Mouse (Mus musculus) megakaryocyte-erythroid progenitor cell, adult 5-6 weeks (primary cell): Measurements from ENCODE around the gene Tmem190. TPM values are rescaled to one million over a fixed set of nuclear protein-coding genes. Genes with fewer than 3 reads are reported as not detected.
"Not testable (repeated sequence)": the region's sequence is repeated elsewhere in the genome, so short reads cannot be mapped to it uniquely, and the experiment has no call there.

Experiments used
- ATAC-seq: replicated peaks from 2 replicates; pipeline ENCODE4 v1.8.0; 2016; ENCODE audit warnings: mild to moderate bottlenecking, inconsistent platforms; ENCODE audit not compliant: severe bottlenecking, poor library complexity, low FRiP score, low TSS enrichment
- total RNA-seq, 2 experiments: library from RNA; stranded (forward) in 1 of 2; stranded (reverse) in 1 of 2; fragments of 200-1000, 215-1000 nt in 1 of 2; fragments of >200 nt in 1 of 2; fragmentation: Nextera tagmentation in 1 of 2; gene quantifications; 2 replicates each; pipeline ENCODE4 v1.2.3; 2014 to 2017

Tmem190 gene
- total RNA-seq, 2 experiments from 2014 or later = not detected

DNA sequence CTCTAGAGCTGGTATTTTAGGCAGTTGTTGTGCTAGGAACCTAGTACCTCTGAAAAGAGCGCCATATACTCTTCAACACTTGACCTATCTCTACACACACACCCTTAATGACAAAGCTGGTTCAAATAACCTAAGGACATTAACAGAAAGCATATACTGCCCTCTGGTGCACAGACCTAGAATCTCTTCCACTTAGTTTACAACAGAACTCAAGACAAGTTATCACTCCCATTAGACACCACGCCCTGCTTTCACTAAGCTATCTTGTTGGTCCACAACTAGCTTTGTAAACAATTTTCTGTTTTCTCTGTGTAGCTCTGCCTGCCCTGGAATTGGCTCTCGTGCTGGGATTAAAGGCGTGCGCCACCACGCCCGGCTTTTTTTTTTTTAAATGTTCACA lies 24.0 kb downstream of the Tmem190 start:
- ATAC-seq = peak; percentile 88

DNA sequence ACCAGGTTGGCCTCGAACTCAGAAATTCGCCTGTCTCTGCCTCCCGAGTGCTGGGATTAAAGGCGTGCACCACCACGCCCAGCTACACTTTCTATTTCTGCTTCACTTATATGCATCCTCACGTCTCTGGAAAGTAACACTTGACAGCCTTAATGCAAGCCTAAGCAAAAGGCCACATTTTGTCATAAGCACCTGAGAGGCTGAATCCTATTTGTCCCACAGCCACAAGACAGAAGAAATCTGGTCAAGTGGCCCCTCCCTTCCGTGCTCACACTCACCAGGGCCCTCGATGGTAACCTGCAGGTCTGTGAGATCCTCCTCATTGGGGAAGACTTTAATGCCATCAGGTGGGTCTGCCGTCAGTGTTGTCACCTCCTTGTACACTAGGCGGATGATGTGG lies 28.4 kb downstream of the Tmem190 start:
- not testable (repeated sequence) for ATAC-seq

GRCm38 (mm10) chr7:4811842-4812302 lies 29.1 kb downstream of the Tmem190 start:
- ATAC-seq = peak; percentile 3; the same call in 1 of the 2 replicates

DNA sequence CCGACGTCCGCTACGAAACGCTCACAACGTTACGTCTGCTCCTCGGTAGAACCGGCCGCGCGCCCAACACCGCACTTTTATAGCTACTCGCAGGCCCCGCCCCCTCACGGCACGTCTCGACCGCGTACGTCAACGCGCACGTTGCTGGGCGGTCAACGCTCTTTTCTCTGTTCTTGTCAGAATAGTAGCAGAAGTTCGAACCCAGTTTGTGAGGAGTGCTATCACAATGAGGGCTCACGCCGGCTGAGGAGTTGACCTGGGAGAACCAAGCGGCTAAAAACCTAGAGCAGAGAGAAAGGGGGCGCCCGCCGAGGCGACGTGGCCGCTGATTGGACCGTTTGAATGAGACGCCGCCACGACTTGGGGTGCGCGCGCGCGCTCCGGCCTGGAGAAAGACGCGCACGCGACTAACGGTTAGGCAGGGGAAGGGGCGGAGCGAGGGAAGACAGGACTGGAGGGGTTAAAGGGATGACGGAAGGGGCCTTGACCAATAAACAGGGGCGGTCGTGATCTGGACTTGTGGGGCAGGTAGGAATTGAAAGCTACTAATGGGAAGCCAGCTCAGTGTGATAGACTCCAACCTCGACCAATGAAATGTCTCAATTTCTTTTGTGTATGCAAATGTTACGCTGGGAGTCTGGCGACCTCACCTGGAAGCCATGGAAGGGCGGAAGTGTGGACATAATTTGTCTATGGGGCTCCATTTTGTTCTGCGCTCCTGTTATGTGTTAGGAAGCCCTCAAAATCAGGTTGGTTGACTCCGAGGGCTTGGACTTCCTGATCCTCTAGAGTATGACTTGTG lies 29.8 kb downstream of the Tmem190 start, which contains the start of gene Ube2s:
Gene Ube2s, minus strand, starts transcription at position 288 of the 802 bp plus-strand sequence.
- peak; percentile 96 for ATAC-seq

DNA sequence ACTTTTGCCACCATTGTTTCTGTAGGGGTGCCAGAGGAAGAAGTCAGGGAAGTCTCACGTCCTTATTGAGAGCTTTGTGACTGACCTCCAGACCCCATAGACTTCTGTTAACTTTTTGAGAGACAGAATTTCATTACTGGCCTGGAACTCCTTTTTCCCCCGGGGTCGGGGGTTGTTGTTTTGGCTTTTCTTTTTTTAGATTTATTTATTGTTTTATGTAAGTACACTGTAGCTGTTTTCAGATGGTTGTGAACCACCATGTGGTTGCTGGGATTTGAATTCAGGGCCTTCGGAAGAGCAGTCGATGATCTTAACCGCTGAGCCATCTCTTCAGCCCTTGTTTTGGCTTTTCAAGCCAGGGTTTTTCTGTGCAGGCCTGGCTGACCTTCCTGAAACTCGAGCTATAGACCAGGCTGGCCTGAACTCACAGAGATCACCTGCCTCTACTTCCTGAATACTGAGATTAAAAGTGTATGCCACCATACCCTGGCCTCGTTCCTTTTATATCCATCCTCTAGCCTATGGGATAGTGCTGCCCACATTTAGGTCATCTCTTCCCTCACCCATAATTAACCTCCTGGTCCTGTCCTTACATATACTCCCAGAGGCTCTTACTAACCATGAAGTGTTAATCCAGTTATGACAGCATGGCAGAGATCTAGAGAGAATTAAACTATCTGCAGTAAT lies 30.5 kb downstream of the Tmem190 start:
- ATAC-seq = no peak

DNA sequence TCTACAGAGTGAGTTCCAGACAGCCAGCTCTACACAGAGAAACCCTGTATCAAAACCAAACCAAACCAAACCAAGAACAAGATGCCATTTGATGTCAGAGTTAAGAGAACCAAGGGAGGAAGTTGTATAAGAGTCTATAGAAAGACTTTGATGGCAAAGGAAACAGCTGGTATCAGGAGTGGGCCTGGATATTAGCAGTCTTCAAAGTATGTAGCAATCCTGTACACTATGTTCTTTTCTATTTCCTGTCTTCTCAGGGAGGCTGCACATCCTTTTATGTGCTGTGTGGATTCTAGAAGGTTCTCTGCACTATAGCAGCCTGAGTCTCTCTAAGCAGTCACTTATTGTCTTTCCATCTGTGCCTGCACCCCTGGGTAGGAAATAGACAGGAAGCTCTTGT lies 33.8 kb downstream of the Tmem190 start:
- ATAC-seq = no peak

DNA sequence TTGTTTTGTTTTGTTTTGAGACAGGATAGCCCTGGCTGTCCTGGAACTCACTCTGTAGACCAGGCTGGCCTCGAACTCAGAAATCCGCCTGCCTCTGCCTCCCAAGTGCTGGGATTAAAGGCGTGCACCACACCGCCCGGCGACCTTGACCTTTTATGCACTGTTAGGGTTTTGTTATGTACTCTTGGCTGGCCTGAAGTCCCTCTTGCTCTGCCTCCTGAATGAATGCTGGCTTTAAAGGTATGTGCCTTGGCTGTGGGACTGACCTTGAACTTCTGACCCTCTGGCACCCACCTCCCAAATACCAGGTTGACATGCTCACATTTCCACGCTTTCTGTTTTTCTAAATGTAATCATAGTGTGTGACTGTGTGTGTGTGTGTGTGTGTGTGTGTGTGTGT lies 38.2 kb downstream of the Tmem190 start:
- not testable (repeated sequence) for ATAC-seq

DNA sequence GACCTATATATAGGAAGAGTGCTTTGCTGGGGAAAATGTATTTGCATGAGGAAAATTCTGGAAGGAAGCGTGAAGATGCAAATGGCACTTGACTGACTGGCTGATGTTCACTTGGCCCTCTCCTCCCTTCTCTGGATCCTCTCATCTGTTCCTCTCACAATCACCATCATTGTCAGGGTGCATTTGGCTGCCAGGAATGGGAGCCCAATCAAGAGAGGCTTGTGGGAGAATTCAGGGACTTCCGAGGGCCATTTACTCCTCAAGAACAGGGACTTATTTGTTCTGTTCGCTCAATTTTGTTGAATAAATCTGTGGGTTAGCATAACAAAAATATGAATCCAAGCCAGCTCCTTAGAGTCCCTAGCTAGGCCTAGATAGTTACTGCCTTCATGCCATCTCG lies 39.0 kb downstream of the Tmem190 start:
- no peak for ATAC-seq

- ATAC-seq = no peak
Measured at GRCm38 (mm10) chr7:4822162-4822907, 39.6 kb downstream of the Tmem190 start.

GRCm38 (mm10) chr7:4825365-4825764 lies 42.6 kb downstream of the Tmem190 start:
- no peak for ATAC-seq

GRCm38 (mm10) chr7:4830476-4830875 lies 47.7 kb downstream of the Tmem190 start:
- ATAC-seq = no peak

Other genes starting within 250 kb of the Tmem190 start
- 0.42 TPM in 1 of 2 replicates, not detected in the other for gene Syt5, start 235.4 kb upstream of the Tmem190 start, total RNA-seq (2014; fragmentation: Nextera tagmentation)
- not detected in 2 replicates for gene Syt5, start 235.4 kb upstream of the Tmem190 start, total RNA-seq (2017)
- gene Ptprh, start 178.9 kb upstream of the Tmem190 start, total RNA-seq (2014; fragmentation: Nextera tagmentation) = not detected in 2 replicates
- gene Ptprh, start 178.9 kb upstream of the Tmem190 start, total RNA-seq (2017) = 0.46 TPM in 1 of 2 replicates, not detected in the other
- gene Tmem86b, start 151.5 kb upstream of the Tmem190 start, total RNA-seq (2014; fragmentation: Nextera tagmentation) = 17.6 and 19.4 TPM in 2 replicates
- gene Tmem86b, start 151.5 kb upstream of the Tmem190 start, total RNA-seq (2017) = 7.7 and 15.6 TPM in 2 replicates
- gene Ppp6r1, start 123.9 kb upstream of the Tmem190 start, total RNA-seq (2014; fragmentation: Nextera tagmentation) = 81.4 and 118 TPM in 2 replicates
- 82.5 and 90.9 TPM in 2 replicates for gene Ppp6r1, start 123.9 kb upstream of the Tmem190 start, total RNA-seq (2017)
- gene Hspbp1, start 97.9 kb upstream of the Tmem190 start, total RNA-seq (2014; fragmentation: Nextera tagmentation) = 69.0 and 77.0 TPM in 2 replicates
- 44.9 and 47.4 TPM in 2 replicates for gene Hspbp1, start 97.9 kb upstream of the Tmem190 start, total RNA-seq (2017)
- gene Brsk1, start 92.3 kb upstream of the Tmem190 start, total RNA-seq (2014; fragmentation: Nextera tagmentation) = not detected in 2 replicates
- gene Brsk1, start 92.3 kb upstream of the Tmem190 start, total RNA-seq (2017) = not detected in 2 replicates
- gene Tmem150b, start 57.7 kb upstream of the Tmem190 start, total RNA-seq (2014; fragmentation: Nextera tagmentation) = not detected in 2 replicates
- 0.33 and 1.1 TPM in 2 replicates for gene Tmem150b, start 57.7 kb upstream of the Tmem190 start, total RNA-seq (2017)
- 75.8 and 96.3 TPM in 2 replicates for gene Kmt5c, start 42.8 kb upstream of the Tmem190 start, total RNA-seq (2014; fragmentation: Nextera tagmentation)
- 25.6 and 52.4 TPM in 2 replicates for gene Kmt5c, start 42.8 kb upstream of the Tmem190 start, total RNA-seq (2017)
- 279 and 377 TPM in 2 replicates for gene Cox6b2, start 29.8 kb upstream of the Tmem190 start, total RNA-seq (2014; fragmentation: Nextera tagmentation)
- gene Cox6b2, start 29.8 kb upstream of the Tmem190 start, total RNA-seq (2017) = 151 and 283 TPM in 2 replicates
- not detected in 2 replicates for gene Fam71e2, start 11.6 kb upstream of the Tmem190 start, total RNA-seq (2014; fragmentation: Nextera tagmentation)
- not detected in 2 replicates for gene Fam71e2, start 11.6 kb upstream of the Tmem190 start, total RNA-seq (2017)
- not detected in 2 replicates for gene Il11, start 78 bp upstream of the Tmem190 start, total RNA-seq (2014; fragmentation: Nextera tagmentation)
- 0.15 TPM in 1 of 2 replicates, not detected in the other for gene Il11, start 78 bp upstream of the Tmem190 start, total RNA-seq (2017)
- gene Tmem238, start 6.7 kb downstream of the Tmem190 start, total RNA-seq (2014; fragmentation: Nextera tagmentation) = 15.1 and 17.8 TPM in 2 replicates
- gene Tmem238, start 6.7 kb downstream of the Tmem190 start, total RNA-seq (2017) = 21.3 and 26.1 TPM in 2 replicates
- 3,204 and 3,219 TPM in 2 replicates for gene Rpl28, start 9.9 kb downstream of the Tmem190 start, total RNA-seq (2014; fragmentation: Nextera tagmentation)
- 676 and 1,069 TPM in 2 replicates for gene Rpl28, start 9.9 kb downstream of the Tmem190 start, total RNA-seq (2017)
- gene Ube2s, start 29.7 kb downstream of the Tmem190 start, total RNA-seq (2014; fragmentation: Nextera tagmentation) = 291 and 381 TPM in 2 replicates
- 146 and 204 TPM in 2 replicates for gene Ube2s, start 29.7 kb downstream of the Tmem190 start, total RNA-seq (2017)
- gene Shisa7, start 61.8 kb downstream of the Tmem190 start, total RNA-seq (2014; fragmentation: Nextera tagmentation) = 0.31 TPM in 1 of 2 replicates, not detected in the other
- gene Shisa7, start 61.8 kb downstream of the Tmem190 start, total RNA-seq (2017) = not detected in 2 replicates
- gene Isoc2b, start 87.3 kb downstream of the Tmem190 start, total RNA-seq (2014; fragmentation: Nextera tagmentation) = 1.8 and 12.5 TPM in 2 replicates
- gene Isoc2b, start 87.3 kb downstream of the Tmem190 start, total RNA-seq (2017) = 13.3 and 86.2 TPM in 2 replicates
- gene Isoc2a, start 94.2 kb downstream of the Tmem190 start, total RNA-seq (2014; fragmentation: Nextera tagmentation) = 7.9 and 9.6 TPM in 2 replicates
- 7.4 and 13.2 TPM in 2 replicates for gene Isoc2a, start 94.2 kb downstream of the Tmem190 start, total RNA-seq (2017)
- gene Gm36210, start 123.6 kb downstream of the Tmem190 start, total RNA-seq (2014; fragmentation: Nextera tagmentation) = not detected in 2 replicates
- not detected in 2 replicates for gene Gm36210, start 123.6 kb downstream of the Tmem190 start, total RNA-seq (2017)
- 8.2 and 11.6 TPM in 2 replicates for gene Zfp628, start 132.3 kb downstream of the Tmem190 start, total RNA-seq (2014; fragmentation: Nextera tagmentation)
- 1.1 and 1.2 TPM in 2 replicates for gene Zfp628, start 132.3 kb downstream of the Tmem190 start, total RNA-seq (2017)
- gene Nat14, start 139.1 kb downstream of the Tmem190 start, total RNA-seq (2014; fragmentation: Nextera tagmentation) = 6.6 TPM in 1 of 2 replicates, not detected in the other
- 0.23 and 1.9 TPM in 2 replicates for gene Nat14, start 139.1 kb downstream of the Tmem190 start, total RNA-seq (2017)
- gene Ssc5d, start 142.8 kb downstream of the Tmem190 start, total RNA-seq (2014; fragmentation: Nextera tagmentation) = not detected in 2 replicates
- gene Ssc5d, start 142.8 kb downstream of the Tmem190 start, total RNA-seq (2017) = not detected in 2 replicates
- gene Sbk2, start 181.5 kb downstream of the Tmem190 start, total RNA-seq (2014; fragmentation: Nextera tagmentation) = 0.69 TPM in 1 of 2 replicates, not detected in the other
- not detected in 2 replicates for gene Sbk2, start 181.5 kb downstream of the Tmem190 start, total RNA-seq (2017)
- gene Sbk3, start 188.2 kb downstream of the Tmem190 start, total RNA-seq (2014; fragmentation: Nextera tagmentation) = not detected in 2 replicates
- gene Sbk3, start 188.2 kb downstream of the Tmem190 start, total RNA-seq (2017) = not detected in 2 replicates
- gene Zfp579, start 213.2 kb downstream of the Tmem190 start, total RNA-seq (2014; fragmentation: Nextera tagmentation) = 12.0 and 32.5 TPM in 2 replicates
- gene Zfp579, start 213.2 kb downstream of the Tmem190 start, total RNA-seq (2017) = 0.76 and 2.2 TPM in 2 replicates
- gene Zfp524, start 231.5 kb downstream of the Tmem190 start, total RNA-seq (2014; fragmentation: Nextera tagmentation) = 16.6 and 19.9 TPM in 2 replicates
- 3.0 and 9.3 TPM in 2 replicates for gene Zfp524, start 231.5 kb downstream of the Tmem190 start, total RNA-seq (2017)
- gene Fiz1, start 231.8 kb downstream of the Tmem190 start, total RNA-seq (2014; fragmentation: Nextera tagmentation) = 34.8 and 35.7 TPM in 2 replicates
- gene Fiz1, start 231.8 kb downstream of the Tmem190 start, total RNA-seq (2017) = 19.8 and 32.7 TPM in 2 replicates
- 2.6 TPM in 1 of 2 replicates, not detected in the other for gene Gm44973, start 232.6 kb downstream of the Tmem190 start, total RNA-seq (2014; fragmentation: Nextera tagmentation)
- gene Gm44973, start 232.6 kb downstream of the Tmem190 start, total RNA-seq (2017) = not detected in 2 replicates
- 22.7 and 24.4 TPM in 2 replicates for gene Zfp865, start 237.4 kb downstream of the Tmem190 start, total RNA-seq (2014; fragmentation: Nextera tagmentation)
- 7.8 and 9.8 TPM in 2 replicates for gene Zfp865, start 237.4 kb downstream of the Tmem190 start, total RNA-seq (2017)
- gene Ccdc106, start 237.6 kb downstream of the Tmem190 start, total RNA-seq (2014; fragmentation: Nextera tagmentation) = not detected in 2 replicates
- 0.42 and 0.56 TPM in 2 replicates for gene Ccdc106, start 237.6 kb downstream of the Tmem190 start, total RNA-seq (2017)